Mouse (Mus musculus) G1E-ER4 (cell line): Measurements from ENCODE around the gene Phf11c. TPM values are rescaled to one million over a fixed set of nuclear protein-coding genes. Genes with fewer than 3 reads are reported as not detected.

Experiments used
- GATA1 ChIP-seq: IDR thresholded peaks from one replicate; pipeline ENCODE4 v1.8.0; 2012; ENCODE audit warnings: low read length, inconsistent platforms
- polyA plus RNA-seq: library from polyadenylated mRNA; stranded (reverse); fragments of >175 nt; gene quantifications from 2 replicates; pipeline ENCODE4 v1.2.3, GENCODE M21; 2012

The Phf11c gene
- polyA plus RNA-seq, result not detected in 2 replicates

DNA sequence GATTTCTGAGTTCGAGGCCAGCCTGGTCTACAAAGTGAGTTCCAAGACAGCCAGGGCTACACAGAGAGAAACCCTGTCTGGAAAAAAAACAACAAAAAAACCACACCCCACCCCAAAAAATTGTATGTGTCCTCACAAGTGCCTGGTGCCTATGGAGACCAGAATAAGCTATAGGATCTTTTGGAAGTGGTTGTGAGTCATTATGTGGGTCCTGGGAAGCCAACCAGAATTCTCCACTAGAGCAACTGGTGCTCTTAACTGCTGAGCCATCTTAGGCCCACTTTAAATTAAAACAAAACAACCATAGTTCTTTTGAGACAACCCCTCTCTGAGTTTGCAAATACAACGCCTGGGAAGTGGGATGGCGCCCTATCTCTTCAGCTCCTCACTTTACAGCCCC is at the start of gene Phf11c:
Gene Phf11c, minus strand, starts transcription at position 101 of the 400 bp plus-strand sequence.
- no peak for TF ChIP-seq GATA1

DNA sequence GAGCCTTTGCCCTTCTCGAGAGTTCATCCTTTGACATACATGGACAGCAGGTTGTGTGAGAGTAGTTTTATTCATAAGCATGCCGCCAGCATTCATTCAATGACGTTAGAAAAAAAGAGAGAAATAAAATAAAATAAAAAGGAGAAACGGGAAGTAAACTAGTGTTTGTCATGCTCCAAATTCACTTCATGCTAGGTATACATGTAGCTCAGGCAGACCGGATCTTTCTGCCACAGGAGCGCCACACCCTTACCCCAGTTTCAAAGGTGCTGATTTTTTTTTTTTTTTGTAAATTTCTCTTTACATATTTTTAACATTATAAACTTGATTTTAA is 46.3 kb upstream of the Phf11c start:
- no peak for TF ChIP-seq GATA1

- TF ChIP-seq GATA1, result no peak
These were observed 45.6 kb upstream of the Phf11c start, which contains the start of the genes Setdb2 and Cab39l for GRCm38 (mm10) chr14:59440558-59441471. Gene Setdb2 (minus strand): TSS chr14:59440884. Gene Cab39l (plus strand): TSS chr14:59440972.

GRCm38 (mm10) chr14:59440039-59440438 is 44.9 kb upstream of the Phf11c start:
- TF ChIP-seq GATA1, result no peak

- no peak for TF ChIP-seq GATA1
These were observed 43.3 kb upstream of the Phf11c start for GRCm38 (mm10) chr14:59438505-59438904.

DNA sequence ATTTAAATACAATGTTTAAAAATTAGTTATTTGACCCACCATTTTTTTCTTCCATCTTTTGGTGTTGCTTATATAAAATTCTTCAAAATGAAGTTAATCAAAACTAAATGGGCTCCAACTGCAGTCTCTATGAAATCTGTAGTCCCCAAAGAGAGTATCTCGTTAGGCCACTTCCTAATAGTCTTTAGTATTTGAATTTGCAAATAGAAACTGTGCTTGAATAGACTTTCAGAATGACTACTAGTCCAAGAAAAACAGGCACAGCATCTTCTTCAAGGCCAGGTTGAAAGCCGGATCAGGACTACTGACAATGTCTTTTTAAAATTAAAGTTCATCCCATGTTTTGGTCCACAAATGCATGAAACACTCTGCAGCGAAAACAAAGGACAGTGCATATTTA is 42.2 kb upstream of the Phf11c start:
- TF ChIP-seq GATA1, result no peak

DNA sequence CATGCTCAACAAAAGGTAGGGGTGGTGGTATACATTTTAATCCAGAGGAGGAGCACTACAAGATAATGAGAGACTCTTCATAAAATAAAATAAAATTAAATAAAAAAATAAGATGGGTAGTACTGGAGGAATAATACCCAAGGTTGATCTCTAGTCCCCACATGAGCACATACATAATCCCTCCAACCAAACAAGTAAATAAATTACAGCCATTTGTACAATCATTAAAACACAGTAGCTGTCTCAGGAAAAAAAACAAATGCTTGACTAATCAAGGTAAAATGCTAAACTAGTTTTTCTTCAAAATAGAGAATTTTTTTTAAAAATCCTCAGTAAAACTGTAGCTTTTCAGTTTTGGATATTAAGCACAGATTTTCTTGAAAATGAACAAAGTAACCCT is 40.0 kb upstream of the Phf11c start:
- TF ChIP-seq GATA1, result no peak

- no peak for TF ChIP-seq GATA1
These were observed 38.7 kb upstream of the Phf11c start for GRCm38 (mm10) chr14:59433902-59434301.

DNA sequence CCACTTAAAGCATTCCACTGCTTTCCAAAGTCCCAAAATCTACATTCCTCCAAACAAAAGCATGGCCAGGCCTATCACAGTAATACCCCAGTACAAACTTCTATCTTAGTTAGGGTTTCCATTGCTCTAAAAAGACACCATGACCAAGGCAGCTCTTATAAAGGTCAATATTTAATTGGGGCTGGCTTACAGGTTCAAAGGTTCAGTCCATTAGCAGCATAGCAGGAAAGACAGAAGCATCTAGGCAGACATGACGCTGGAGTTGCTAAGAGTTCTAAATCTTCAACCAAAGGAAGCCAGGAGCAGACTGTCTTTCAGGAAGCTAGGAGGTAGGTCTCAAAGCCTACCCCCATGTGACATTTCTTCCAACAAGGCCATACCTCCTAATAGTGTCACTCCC is 35.4 kb upstream of the Phf11c start:
- no peak for TF ChIP-seq GATA1

DNA sequence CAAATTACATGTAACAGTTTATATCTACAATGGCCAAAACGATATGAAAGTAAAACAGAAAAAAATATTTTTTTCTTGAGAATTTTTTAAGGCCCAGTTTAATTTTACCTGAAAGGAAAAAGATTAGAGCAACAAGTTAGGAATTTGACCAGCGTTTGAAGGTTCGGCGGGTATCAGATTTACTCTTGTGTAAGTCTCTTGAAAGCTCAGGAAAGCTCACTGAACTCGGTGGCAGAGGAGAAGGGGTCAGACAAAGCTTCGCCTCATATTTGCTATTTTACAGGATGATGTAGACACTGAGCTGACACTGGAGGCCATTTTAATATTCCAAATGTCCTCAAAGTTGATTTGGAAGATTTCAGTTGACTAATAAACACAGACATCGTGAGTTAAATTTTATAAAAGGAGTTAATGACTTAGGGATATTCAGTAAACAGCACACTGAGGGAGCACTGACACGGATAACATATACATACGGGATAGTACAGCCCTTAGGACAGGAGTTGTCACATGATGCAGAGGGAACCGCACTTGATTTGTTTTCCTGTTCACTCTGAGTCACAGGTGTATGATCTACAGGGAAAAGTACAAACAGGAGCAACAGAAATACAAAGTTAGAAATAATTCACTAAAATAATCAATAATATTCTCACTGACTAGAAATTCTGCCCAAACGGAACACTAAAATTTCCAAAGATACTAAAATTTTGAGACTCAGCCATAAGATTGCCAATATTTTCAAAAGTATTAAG is 27.9 kb upstream of the Phf11c start:
- no peak for TF ChIP-seq GATA1

DNA sequence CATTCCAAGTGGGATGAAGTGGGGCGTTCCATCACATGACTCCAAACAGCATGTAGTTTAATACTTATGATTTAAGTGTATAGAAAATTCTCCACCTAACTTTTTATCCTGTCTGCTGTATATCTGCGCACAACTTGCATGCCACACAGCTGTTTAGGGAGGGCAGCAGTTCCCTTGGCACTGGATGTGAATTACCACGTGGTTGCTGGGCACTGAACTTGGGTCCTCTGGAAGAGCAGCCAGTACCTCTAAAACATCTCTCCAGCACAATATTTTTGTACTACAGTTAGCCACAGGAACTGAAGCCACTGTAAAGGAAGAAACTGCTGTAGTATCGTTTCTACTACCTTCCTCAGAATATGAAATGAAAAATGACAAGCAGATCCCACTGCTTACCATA is 23.0 kb upstream of the Phf11c start:
- no peak for TF ChIP-seq GATA1

DNA sequence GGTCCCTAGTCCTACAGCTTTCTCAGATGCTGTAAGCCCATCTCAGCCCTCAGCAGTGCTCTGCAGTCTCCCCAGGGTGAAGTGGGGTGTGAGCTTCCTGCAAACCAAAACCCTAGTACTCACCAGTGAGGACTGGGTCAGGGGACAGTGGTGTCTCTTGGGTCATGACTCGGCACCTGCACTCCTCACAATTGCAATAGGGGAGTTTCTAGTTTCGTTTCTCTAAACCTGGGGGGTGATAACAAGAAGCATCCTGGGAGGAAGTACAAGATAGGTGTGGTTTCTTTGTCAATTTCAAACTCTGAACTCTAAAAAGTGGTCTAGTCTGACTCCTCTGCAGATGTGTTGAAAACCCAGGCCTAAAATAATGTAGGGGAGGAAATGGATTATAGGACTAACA is 1.8 kb upstream of the Phf11c start:
- TF ChIP-seq GATA1, result no peak

GRCm38 (mm10) chr14:59389532-59389931 is 5.6 kb downstream of the Phf11c start:
- no peak for TF ChIP-seq GATA1

- no peak for TF ChIP-seq GATA1
These were observed 24.7 kb downstream of the Phf11c start for GRCm38 (mm10) chr14:59370348-59371068.

- no peak for TF ChIP-seq GATA1
These were observed 28.6 kb downstream of the Phf11c start for GRCm38 (mm10) chr14:59366386-59367105.
